Mouse (Mus musculus): ENCODE results near the gene Slc25a18. TPM values are rescaled to one million over a fixed set of nuclear protein-coding genes. Genes with fewer than 3 reads are reported as not detected.

Slc25a18 gene
- polyA plus RNA-seq, 1 experiment from 2014 or later = 0.07 TPM

DNA sequence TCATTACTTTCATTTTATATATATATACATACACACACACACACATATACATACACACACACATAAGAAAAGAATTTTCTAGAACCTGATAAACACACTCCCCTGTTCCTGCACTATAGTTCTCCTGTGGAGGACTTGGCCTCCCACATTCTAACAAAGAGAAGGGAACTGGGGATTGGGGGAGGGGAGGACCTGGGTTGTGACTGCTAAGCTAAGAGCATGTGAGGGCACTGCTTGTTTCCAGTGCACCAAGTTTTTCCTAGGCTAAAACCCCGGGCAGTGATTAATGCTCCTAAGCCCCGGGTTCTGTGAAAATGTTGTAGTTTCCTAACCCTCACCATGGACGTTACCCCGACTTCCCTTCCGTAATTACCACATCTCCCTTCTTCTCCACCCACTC, 46.8 kb downstream of the Slc25a18 start:
- peaks cover 56% of the 10 kb centered on the region for H3K79me2 ChIP-seq (ENCODE audit: inconsistent target)
- H3K4me3 ChIP-seq (ENCODE audit: inconsistent target) = peak overlapping the region; percentile 86
- H3K27ac ChIP-seq = peak overlapping the region; percentile 88
- peaks cover 25% of the 10 kb centered on the region for H3K36me3 ChIP-seq (ENCODE audit: inconsistent target)
- 14% methylated on average over 4 of the region's 5 CpGs for whole genome bisulfite sequencing (ENCODE audit: missing documents)

DNA sequence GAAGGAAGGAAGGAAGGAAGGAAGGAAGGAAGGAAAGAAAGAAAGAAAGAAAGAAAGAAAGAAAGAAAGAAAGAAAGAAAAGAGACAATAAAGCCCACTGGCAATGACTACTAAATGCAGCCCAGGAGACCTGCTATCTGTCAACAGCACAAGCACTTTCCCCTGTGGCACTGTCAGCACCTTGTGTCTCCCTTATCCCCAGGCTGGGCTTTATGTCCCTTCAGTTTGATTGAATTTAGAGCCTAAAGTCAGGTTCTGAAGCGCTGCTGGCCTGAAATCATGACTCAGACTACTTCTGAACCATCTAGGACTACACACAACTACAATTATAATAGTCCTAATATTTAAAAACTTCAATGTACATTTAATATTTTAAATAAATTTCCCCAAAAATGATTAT, 47.6 kb downstream of the Slc25a18 start:
- Histone ChIP-seq H3K4me3 (ENCODE audit: inconsistent target) (peak overlapping the region; percentile 86), H3K36me3 (ENCODE audit: inconsistent target) (peaks cover 25% of the 10 kb centered on the region), H3K27ac (peak overlapping the region; percentile 88), H3K79me2 (ENCODE audit: inconsistent target) (peaks cover 56% of the 10 kb centered on the region)
- 100% methylated on average over 1 of the region's 1 CpGs for WGBS (ENCODE audit: missing documents)

DNA sequence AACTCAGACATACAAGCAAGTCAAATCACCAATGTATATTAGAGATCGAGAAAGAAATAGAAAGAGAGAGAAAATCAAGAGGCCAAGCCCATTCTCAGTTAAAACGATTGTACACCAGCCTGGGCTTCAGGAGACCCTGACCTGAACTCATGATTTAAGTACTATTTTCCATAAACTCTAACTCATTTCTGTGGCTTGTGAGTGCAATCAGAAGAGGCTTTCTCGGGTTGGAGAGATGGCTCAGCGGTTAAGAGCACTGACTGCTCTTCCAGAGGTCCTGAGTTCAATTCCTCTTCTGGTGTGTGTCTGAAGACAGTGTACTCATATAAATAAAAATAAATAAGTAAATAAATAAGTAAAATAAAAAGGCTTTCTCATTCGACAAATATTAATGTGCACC, 48.3 kb downstream of the Slc25a18 start:
- H3K27ac ChIP-seq = peak overlapping the region; percentile 88
- peak overlapping the region; percentile 86 for H3K4me3 ChIP-seq (ENCODE audit: inconsistent target)
- H3K36me3 ChIP-seq (ENCODE audit: inconsistent target) = peaks cover 25% of the 10 kb centered on the region
- WGBS (ENCODE audit: missing documents) = 45% methylated on average over 5 of the region's 5 CpGs
- H3K79me2 ChIP-seq (ENCODE audit: inconsistent target) = peaks cover 56% of the 10 kb centered on the region

DNA sequence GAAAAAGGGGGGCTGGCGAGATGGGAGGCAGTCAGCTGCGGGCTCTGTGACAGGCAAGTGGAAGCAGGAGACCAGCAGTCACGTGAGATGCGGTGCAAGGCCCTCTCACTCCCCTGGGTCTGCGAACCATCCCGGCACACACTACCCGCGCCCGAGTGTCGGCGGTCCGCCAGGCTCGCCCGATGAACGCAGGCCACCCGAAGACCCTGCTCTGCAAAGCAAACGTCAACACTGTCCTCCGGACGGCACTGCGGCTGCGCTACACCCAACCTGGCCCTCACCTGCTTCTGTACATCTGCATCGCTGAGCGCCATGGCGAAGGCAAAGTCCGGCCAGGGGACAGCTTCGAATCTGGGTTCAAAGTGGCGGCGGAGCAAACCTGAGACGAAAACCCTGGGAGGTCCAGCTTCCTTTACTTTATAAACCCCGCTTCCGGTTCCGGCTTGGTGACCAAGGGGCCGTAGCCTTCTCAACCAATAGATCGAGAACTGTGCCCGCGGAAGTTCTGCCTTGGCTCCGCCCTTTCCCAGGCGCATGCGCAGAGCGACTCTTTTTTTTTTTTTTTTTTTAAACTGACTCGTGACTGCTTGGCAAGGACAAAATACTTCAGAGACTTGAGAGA, 49.0 kb downstream of the Slc25a18 start, which contains the start of gene Atp6v1e1:
Gene Atp6v1e1, minus strand, starts transcription at position 487 of the 622 bp plus-strand sequence.
- H3K36me3 ChIP-seq (ENCODE audit: inconsistent target) = peaks cover 21% of the 10 kb centered on the region
- WGBS (ENCODE audit: missing documents) = 1% methylated on average over 39 of the region's 41 CpGs
- peaks cover 51% of the 10 kb centered on the region for H3K79me2 ChIP-seq (ENCODE audit: inconsistent target)
- peak within 1 kb of the TSS; percentile 88 for H3K27ac ChIP-seq
- H3K4me3 ChIP-seq (ENCODE audit: inconsistent target) = peak within 1 kb of the TSS; percentile 86

DNA sequence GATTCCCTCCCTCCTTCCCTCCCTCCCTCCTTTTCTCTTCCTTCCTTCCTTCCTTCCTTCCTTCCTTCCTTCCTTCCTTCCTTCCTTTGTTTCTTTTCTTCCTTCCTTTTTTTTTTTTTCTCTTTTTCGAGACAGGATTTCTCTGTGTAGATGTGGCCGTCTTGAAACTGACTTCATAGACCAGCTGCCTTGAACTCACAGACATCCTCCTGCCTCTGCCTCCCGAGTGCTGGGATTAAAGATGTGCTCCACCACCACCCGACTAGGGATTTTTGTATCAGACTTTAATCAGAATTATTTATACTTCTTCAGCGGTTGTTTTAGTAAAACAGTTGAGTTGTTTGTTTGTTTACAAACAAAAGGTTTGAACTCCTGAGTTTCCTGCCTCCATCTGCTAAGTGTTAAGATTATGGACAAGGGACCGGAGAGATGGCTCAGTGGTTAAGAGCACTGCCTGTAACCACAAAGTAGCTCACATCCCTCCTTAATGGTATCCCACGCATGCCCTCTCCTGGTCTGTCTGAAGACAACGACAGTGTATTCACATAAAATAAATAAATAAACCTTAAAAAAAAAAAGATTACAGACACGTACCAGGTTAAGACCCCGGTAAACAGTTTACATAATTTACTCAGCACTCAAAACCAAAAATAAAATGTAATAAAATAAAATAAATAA, 49.7 kb downstream of the Slc25a18 start:
- WGBS (ENCODE audit: missing documents) = 80% methylated on average over 8 of the region's 10 CpGs
- Histone ChIP-seq H3K4me3 (ENCODE audit: inconsistent target) (no peak overlapping the region; the same call in 1 of the 2 replicates), H3K27ac (peak overlapping the region; percentile 88), H3K36me3 (ENCODE audit: inconsistent target) (peaks cover 14% of the 10 kb centered on the region), H3K79me2 (ENCODE audit: inconsistent target) (peaks cover 44% of the 10 kb centered on the region)

DNA sequence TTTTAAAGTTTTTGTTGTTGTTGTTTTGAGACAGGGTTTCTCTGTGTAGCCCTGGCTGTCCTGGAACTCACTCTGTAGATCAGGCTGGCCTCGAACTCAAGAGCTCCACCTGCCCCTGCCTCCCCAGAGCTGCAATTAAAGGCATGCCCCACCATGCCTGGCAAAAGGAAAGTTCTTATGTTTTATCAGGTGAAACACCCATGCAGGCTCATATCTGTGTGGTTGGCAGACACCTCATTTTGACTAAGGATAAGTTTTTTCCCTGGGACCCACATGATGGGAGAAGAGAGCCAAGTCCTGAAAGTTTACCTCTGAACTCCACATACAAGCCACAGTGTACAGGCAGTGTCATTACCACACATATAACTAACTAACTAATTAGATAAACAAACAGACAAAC, 56.7 kb downstream of the Slc25a18 start:
- H3K36me3 ChIP-seq (ENCODE audit: inconsistent target) = no peaks in the 10 kb centered on the region
- H3K27ac ChIP-seq = no peak overlapping the region
- H3K4me3 ChIP-seq (ENCODE audit: inconsistent target) = no peak overlapping the region
- WGBS (ENCODE audit: missing documents) = 54% methylated on average over 1 of the region's 1 CpGs
- no peaks in the 10 kb centered on the region for H3K79me2 ChIP-seq (ENCODE audit: inconsistent target)

DNA sequence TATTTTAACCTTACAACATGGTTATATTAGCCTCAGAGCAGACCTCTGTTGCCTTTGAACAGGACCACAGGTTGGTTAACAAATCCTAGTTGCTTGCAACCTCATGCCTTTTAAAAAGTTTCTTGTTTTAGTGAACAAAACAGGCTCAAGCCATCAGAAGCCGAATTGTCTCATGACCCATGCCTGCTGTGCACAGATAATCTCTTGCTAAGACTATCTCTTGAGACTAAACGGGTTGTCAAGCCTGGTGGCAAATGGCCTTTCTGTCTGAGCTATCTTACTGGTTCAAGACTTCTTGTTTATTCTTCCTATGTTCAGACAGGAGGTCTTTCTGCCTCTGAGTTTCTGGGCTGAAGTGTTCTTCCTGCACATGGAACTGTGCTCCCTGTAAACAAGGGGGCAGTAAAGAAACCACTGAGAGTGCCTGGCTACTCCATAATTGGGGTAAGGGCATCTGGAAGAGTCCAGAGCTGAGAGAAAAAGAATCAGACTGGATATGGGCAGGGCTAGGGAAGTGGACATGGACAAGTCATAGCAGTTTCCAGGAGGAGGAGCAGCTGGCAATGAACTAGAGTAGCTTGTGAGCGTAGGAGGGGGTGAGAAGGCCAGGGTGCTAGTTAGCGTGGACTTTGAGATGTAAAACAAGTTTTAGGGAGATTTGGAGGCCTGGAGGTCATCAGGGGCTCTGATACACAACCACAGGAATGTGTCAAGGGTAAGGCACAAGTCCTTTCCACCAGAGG, 57.7 kb downstream of the Slc25a18 start:
- H3K36me3 ChIP-seq (ENCODE audit: inconsistent target) = no peaks in the 10 kb centered on the region
- H3K4me3 ChIP-seq (ENCODE audit: inconsistent target) = no peak overlapping the region
- H3K27ac ChIP-seq = no peak overlapping the region
- no peaks in the 10 kb centered on the region for H3K79me2 ChIP-seq (ENCODE audit: inconsistent target)
- WGBS (ENCODE audit: missing documents) = 97% methylated on average over 4 of the region's 4 CpGs

DNA sequence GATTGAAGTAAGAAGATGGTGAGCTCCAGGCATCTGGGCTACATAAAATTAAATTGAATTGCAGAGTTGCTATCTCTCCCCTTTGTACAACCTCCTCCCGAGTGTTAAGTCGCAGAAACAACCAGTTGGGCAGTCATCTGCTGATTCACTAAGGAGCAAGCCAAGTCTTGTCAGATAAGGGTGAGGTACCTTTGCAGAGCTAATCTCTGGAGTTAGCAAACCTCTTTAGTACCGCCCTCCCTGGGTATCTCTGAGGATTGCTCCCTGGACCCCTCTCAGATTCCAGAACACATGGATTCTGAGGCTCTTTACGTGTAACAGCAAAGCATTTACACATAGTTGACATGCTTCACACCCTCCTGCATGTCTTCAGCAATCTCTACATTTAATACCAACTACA, 58.7 kb downstream of the Slc25a18 start:
- Histone ChIP-seq H3K27ac (no peak overlapping the region), H3K4me3 (ENCODE audit: inconsistent target) (no peak overlapping the region), H3K36me3 (ENCODE audit: inconsistent target) (no peaks in the 10 kb centered on the region), H3K79me2 (ENCODE audit: inconsistent target) (peaks cover 10% of the 10 kb centered on the region)
- WGBS (ENCODE audit: missing documents) = 92% methylated on average over 4 of the region's 4 CpGs

DNA sequence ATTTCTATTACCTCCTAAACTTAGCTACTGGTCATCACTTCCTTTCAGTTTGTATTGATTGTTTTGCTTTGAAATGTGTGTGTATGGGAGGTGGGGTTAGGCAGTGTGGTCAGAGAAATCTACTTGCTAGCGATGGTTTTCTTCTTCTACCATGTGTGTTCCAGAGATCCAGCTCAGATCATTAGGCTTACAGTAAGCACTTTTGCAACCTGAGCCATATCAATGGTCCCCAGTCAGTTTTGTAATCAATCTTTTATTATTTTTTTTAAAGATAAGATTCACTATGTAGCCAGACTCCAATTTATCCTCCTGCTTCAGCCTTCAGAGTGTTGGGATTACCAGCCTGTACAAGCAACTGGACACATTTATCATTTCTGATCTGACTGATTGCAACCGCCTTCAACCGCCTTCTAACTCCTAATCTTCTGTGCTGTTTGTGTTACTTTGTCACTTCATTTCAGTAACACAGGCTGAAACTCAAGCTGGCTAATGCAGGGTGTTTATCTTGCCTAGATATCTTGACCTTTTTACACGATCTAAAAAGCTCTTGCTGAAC, 61.5 kb downstream of the Slc25a18 start:
- no peak overlapping the region for H3K4me3 ChIP-seq (ENCODE audit: inconsistent target)
- H3K27ac ChIP-seq = no peak overlapping the region
- peaks cover 37% of the 10 kb centered on the region for H3K79me2 ChIP-seq (ENCODE audit: inconsistent target)
- WGBS (ENCODE audit: missing documents) = 97% methylated on average over 4 of the region's 4 CpGs
- no peaks in the 10 kb centered on the region for H3K36me3 ChIP-seq (ENCODE audit: inconsistent target)

DNA sequence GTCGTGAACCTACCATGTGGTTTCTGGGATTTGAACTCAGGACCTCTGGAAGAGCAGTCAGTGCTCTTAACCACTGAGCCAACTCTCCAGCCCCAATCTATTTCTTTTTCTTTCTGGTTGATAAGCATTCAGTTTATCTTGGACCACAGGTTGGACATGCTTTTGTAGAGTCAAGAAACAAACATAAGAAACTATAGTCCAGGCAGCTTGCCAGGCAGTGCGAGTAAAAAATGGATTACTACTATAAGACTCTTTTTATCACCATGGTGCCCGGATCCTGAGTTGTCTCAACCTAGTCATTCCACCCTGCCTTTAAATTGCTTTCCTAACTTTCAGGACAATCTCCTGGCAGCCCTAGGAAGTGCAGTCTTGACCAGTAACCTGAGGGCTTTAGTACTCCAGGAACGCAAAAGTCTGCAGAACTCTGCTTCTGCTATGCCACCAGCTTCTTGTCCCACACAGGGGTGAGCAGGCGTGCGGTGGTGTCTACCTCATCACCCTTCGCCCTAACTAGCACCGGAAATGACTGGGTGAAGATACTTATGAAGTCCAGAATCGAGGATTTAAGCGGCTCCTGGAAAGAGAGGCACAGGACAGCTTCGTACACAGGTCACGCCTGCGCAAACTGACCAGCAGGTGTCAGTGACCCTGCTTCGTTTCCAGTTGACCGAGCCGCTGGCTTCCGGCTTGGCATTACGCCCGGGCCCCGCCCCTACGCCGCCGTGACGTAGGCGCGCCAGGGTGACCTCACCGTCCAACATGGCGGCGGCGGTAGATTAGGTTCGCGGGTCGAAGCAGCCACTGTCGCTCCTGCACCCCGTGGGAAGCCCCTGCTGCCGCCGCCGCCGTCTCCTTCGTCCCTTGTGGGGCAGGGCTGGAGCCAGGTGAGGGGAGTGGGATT, 62.3 kb downstream of the Slc25a18 start, which contains the start of gene Bcl2l13:
Gene Bcl2l13, plus strand, starts transcription at position 739 of the 901 bp plus-strand sequence.
- H3K36me3 ChIP-seq (ENCODE audit: inconsistent target) = no peaks in the 10 kb centered on the region
- peak within 1 kb of the TSS; percentile 61 for H3K27ac ChIP-seq
- peaks cover 46% of the 10 kb centered on the region for H3K79me2 ChIP-seq (ENCODE audit: inconsistent target)
- peak within 1 kb of the TSS; percentile 68 for H3K4me3 ChIP-seq (ENCODE audit: inconsistent target)
- 3% methylated on average over 40 of the region's 40 CpGs for WGBS (ENCODE audit: missing documents)

DNA sequence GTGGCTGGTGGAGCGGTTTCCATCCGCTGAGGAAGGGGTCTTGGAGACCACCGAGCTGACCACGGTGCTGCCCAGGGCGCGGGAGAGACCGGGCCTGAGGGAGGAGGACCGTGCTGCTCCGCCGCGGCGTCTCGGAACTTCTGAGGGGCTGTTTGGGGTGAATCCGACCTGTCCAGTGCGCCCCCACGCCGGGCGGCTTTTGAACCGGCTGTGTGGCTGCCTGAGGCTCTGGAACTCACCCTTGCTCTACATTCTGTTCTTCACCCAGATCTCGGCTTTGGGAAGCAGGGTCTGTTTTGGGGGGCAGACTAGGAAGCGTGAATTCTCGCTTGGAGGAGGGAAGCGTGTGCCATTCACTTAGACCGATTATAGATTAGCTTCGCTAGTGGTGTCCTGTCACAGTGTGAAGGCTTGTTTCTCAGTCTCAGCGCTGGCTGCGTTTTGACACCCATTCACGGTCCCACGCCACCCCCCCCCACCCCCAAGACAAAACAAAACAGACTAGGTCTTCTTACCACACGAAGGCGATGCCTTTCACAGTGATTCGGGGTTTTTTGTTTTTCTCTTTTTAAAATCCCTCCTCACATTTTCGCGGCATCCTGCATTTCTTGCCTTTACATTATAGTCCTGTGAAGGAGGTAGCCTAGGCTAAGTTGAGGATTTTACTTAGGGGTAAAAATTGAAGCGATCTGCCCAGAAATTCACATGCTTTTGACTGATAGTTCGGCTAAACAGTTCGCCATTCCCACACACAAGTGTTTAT, 63.2 kb downstream of the Slc25a18 start:
- Histone ChIP-seq H3K79me2 (ENCODE audit: inconsistent target) (peaks cover 52% of the 10 kb centered on the region), H3K27ac (peak overlapping the region; percentile 61), H3K36me3 (ENCODE audit: inconsistent target) (no peaks in the 10 kb centered on the region), H3K4me3 (ENCODE audit: inconsistent target) (peak overlapping the region; percentile 68)
- WGBS (ENCODE audit: missing documents) = 7% methylated on average over 36 of the region's 37 CpGs

DNA sequence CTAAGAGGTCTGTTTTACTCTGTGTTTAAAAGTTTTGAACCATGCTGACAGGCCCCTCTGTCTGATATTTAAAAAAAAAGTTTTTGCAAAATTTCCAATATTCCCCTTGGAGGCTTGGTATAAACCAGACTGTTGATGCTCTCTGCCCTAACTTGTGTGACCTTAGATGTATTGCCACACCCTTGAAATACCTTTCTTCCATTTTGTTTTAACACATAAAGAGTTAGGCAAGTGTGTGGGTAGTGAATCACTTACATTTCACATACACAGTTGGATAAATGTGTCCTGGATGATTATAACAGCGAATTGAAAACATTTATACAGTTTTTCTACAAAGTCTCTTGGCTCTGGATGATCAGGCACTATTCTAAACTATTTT, 63.8 kb downstream of the Slc25a18 start:
- peak overlapping the region; percentile 68 for H3K4me3 ChIP-seq (ENCODE audit: inconsistent target)
- no peak overlapping the region for H3K27ac ChIP-seq
- peaks cover 58% of the 10 kb centered on the region for H3K79me2 ChIP-seq (ENCODE audit: inconsistent target)
- WGBS (ENCODE audit: missing documents) = 40% methylated on average over 1 of the region's 1 CpGs
- no peaks in the 10 kb centered on the region for H3K36me3 ChIP-seq (ENCODE audit: inconsistent target)

DNA sequence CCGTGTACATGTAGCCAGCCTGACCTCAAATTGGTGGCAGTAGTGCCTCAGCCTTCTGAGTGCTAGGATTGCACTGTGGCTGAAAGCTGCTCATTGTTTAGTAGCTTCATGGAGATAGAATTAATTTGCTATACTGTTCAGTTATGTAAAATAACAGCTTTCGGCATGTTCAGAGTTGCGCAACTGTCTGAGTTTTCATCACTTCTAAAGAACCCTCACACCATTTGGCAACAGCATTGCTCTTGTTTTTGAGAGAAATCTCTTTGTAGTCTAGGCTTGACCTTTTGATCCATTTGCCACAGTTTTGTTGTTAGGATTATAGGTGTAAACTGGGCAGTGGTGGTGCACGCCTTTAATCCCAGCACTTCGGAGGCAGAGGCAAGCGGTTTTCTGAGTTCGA, 66.9 kb downstream of the Slc25a18 start:
- Histone ChIP-seq H3K79me2 (ENCODE audit: inconsistent target) (peaks cover 89% of the 10 kb centered on the region), H3K27ac (no peak overlapping the region), H3K36me3 (ENCODE audit: inconsistent target) (no peaks in the 10 kb centered on the region), H3K4me3 (ENCODE audit: inconsistent target) (no peak overlapping the region)
- WGBS (ENCODE audit: missing documents) = 78% methylated on average over 7 of the region's 7 CpGs
